13 mouse cellular contexts compared by ENCODE assay signal in genomic region chr19:40488853-40489454, GRCm38 (mm10). TPM values are rescaled to one million over a fixed set of nuclear protein-coding genes. Genes with fewer than 3 reads are reported as not detected.
DNase-seq lines count a peak whose midpoint lies in the region; ATAC-seq lines count a peak whose summit lies in the region.
"Had no signal": no experiment of that assay in that cellular context is flagged by ENCODE, and none has a peak within 500 bp of the region (broad histone marks: within the 10 kb centered on the region; RNA-seq: fewer than 3 reads in every experiment).

No protein-coding gene starts in this region.

- H3K9me3 ChIP-seq in hindbrain, embryonic 15.5 days = no peaks in the 10 kb centered on the region
- H3K9me3 ChIP-seq in hindbrain, embryonic 12.5 days (replicated peaks) = no peaks in the 10 kb centered on the region
- no peaks in the 10 kb centered on the region for H3K9me3 ChIP-seq in limb, embryonic 15.5 days
- H3K9me3 ChIP-seq in midbrain, embryonic 12.5 days = peaks cover 3% of the 10 kb centered on the region; the same call in 1 of the 2 replicates
- H3K9me3 ChIP-seq: forebrain, embryonic 12.5 days had no signal

- 57% methylated on average over 8 of the region's 8 CpGs for WGBS in hindbrain, embryonic 15.5 days
- 74% methylated on average over 8 of the region's 8 CpGs for whole genome bisulfite sequencing in hindbrain, embryonic 12.5 days
- WGBS in limb, embryonic 15.5 days = 64% methylated on average over 8 of the region's 8 CpGs
- 66% methylated on average over 8 of the region's 8 CpGs for WGBS in midbrain, embryonic 12.5 days

- no peaks in the 10 kb centered on the region for H3K27me3 ChIP-seq in hindbrain, embryonic 15.5 days
- H3K27me3 ChIP-seq in hindbrain, embryonic 12.5 days = no peaks in the 10 kb centered on the region
- H3K27me3 ChIP-seq in limb, embryonic 15.5 days = no peaks in the 10 kb centered on the region
- no peaks in the 10 kb centered on the region for H3K27me3 ChIP-seq in midbrain, embryonic 12.5 days
- H3K27me3 ChIP-seq: forebrain, embryonic 12.5 days had no signal

- H3K36me3 ChIP-seq in hindbrain, embryonic 15.5 days = no peaks in the 10 kb centered on the region
- no peaks in the 10 kb centered on the region for H3K36me3 ChIP-seq in hindbrain, embryonic 12.5 days
- H3K36me3 ChIP-seq in limb, embryonic 15.5 days = no peaks in the 10 kb centered on the region
- H3K36me3 ChIP-seq in midbrain, embryonic 12.5 days = no peaks in the 10 kb centered on the region
- H3K36me3 ChIP-seq: forebrain, embryonic 12.5 days had no signal

- H3K4me2 ChIP-seq in hindbrain, embryonic 15.5 days = no peak overlapping the region
- no peak overlapping the region for H3K4me2 ChIP-seq in hindbrain, embryonic 12.5 days (replicated peaks)
- no peak overlapping the region for H3K4me2 ChIP-seq in limb, embryonic 15.5 days
- H3K4me2 ChIP-seq in midbrain, embryonic 12.5 days (replicated peaks) = no peak overlapping the region
- H3K4me2 ChIP-seq: forebrain, embryonic 12.5 days had no signal

- H3K9ac ChIP-seq in hindbrain, embryonic 15.5 days = no peak overlapping the region
- H3K9ac ChIP-seq in hindbrain, embryonic 12.5 days = no peak overlapping the region
- no peak overlapping the region for H3K9ac ChIP-seq in limb, embryonic 15.5 days
- no peak overlapping the region for H3K9ac ChIP-seq in midbrain, embryonic 12.5 days (replicated peaks)
- H3K9ac ChIP-seq: forebrain, embryonic 12.5 days had no signal

- peak; percentile 29; the same call in 1 of the 2 replicates for ATAC-seq in hindbrain, embryonic 15.5 days (ENCODE audit: low FRiP score, low read depth)
- no peak for ATAC-seq in hindbrain, embryonic 12.5 days (ENCODE audit: low FRiP score)
- no peak for ATAC-seq in limb, embryonic 15.5 days (ENCODE audit: insufficient number of reproducible peaks, low FRiP score, low TSS enrichment, low read depth)
- peak; percentile 23; the same call in 1 of the 2 replicates for ATAC-seq in midbrain, embryonic 12.5 days (ENCODE audit: low FRiP score, low read depth)
- ATAC-seq: inflammation-experienced regulatory T-cells, adult 6 months had no signal

- peaks cover 58% of the 10 kb centered on the region for H3K4me1 ChIP-seq in hindbrain, embryonic 15.5 days (replicated peaks)
- H3K4me1 ChIP-seq in hindbrain, embryonic 12.5 days = peaks cover 44% of the 10 kb centered on the region
- H3K4me1 ChIP-seq in brown adipose tissue, adult 24 weeks (ENCODE audit: control insufficient read depth, insufficient read depth, insufficient read length, low read length) = peaks cover 64% of the 10 kb centered on the region
- H3K4me1 ChIP-seq in limb, embryonic 15.5 days = peaks cover 38% of the 10 kb centered on the region
- H3K4me1 ChIP-seq in midbrain, embryonic 12.5 days = peaks cover 26% of the 10 kb centered on the region

- no peak for DNase-seq in adrenal gland, adult 18-20 months (ENCODE audit: low spot score in 2 of 2)
- no peak for DNase-seq in cerebellum, postnatal 25 days
- DNase-seq: adrenal gland, adult 2 months; cerebellum, adult 9-11 months; retina, postnatal 1 day; thymus, adult 18-20 months had no signal

- no peak overlapping the region; the same call in 1 of the 2 replicates for H3K27ac ChIP-seq in hindbrain, embryonic 15.5 days (replicated peaks)
- H3K27ac ChIP-seq in hindbrain, embryonic 12.5 days = no peak overlapping the region
- peak overlapping the region; percentile 91 for H3K27ac ChIP-seq in brown adipose tissue, adult 24 weeks (replicated peaks; ENCODE audit: low read depth, low read length)
- peak overlapping the region; percentile 60; the same call in 1 of the 2 replicates for H3K27ac ChIP-seq in limb, embryonic 15.5 days
- H3K27ac ChIP-seq in midbrain, embryonic 12.5 days (replicated peaks) = no peak overlapping the region
- H3K27ac ChIP-seq: forebrain, embryonic 12.5 days had no signal

- H3K4me3 ChIP-seq in hindbrain, embryonic 15.5 days = no peak overlapping the region
- H3K4me3 ChIP-seq in hindbrain, embryonic 12.5 days = no peak overlapping the region
- peak overlapping the region; percentile 7; the same call in 1 of the 2 replicates for H3K4me3 ChIP-seq in brown adipose tissue, adult 24 weeks (ENCODE audit: insufficient read depth, low read depth, low read length)
- H3K4me3 ChIP-seq in limb, embryonic 15.5 days = no peak overlapping the region
- H3K4me3 ChIP-seq in midbrain, embryonic 12.5 days = no peak overlapping the region
- H3K4me3 ChIP-seq: forebrain, embryonic 12.5 days had no signal

RNA-seq across cellular contexts. Expression of gene Sorbs1, which starts 24.6 kb away (rescaled TPM):
- 87.5 and 92.0 TPM in 2 replicates for polyA plus RNA-seq in hindbrain, embryonic 15.5 days (2015; fragmentation: Nextera tagmentation; extraction: Ambion mirVana)
- polyA plus RNA-seq in hindbrain, embryonic 12.5 days (2016; fragmentation: Nextera tagmentation; extraction: Ambion mirVana) = 101 and 106 TPM in 2 replicates
- polyA plus RNA-seq in brown adipose tissue, adult 24 weeks (2012; ENCODE audit: insufficient read depth, insufficient read length, missing spikeins) = 254 and 431 TPM in 2 replicates
- polyA plus RNA-seq in limb, embryonic 15.5 days (2015; fragmentation: Nextera tagmentation; extraction: Ambion mirVana) = 45.6 and 58.9 TPM in 2 replicates
- polyA plus RNA-seq in midbrain, embryonic 12.5 days (2016; fragmentation: Nextera tagmentation; extraction: Ambion mirVana) = 62.1 and 79.4 TPM in 2 replicates
- total RNA-seq in adrenal gland, adult 18-20 months (2021) = 100 to 1,000 TPM in 1 of 2 experiments, 10 to 100 TPM in 1; 93.0 to 278 TPM

Comparison
In these comparisons a context has a peak if more than half of its experiments do, and no peak if none do; other contexts are left out.
1. ATAC-seq: peak in hindbrain, embryonic 15.5 days (single experiment) and midbrain, embryonic 12.5 days (single experiment); none in hindbrain, embryonic 12.5 days (single experiment) and limb, embryonic 15.5 days (single experiment).
2. H3K27ac ChIP-seq: peak in brown adipose tissue, adult 24 weeks (single experiment) and limb, embryonic 15.5 days (single experiment); none in hindbrain, embryonic 15.5 days (single experiment), hindbrain, embryonic 12.5 days (single experiment) and midbrain, embryonic 12.5 days (single experiment).